Mouse (Mus musculus) midbrain, embryonic 12.5 days (tissue): Measurements from ENCODE around the gene C2cd2l. TPM values are rescaled to one million over a fixed set of nuclear protein-coding genes. Genes with fewer than 3 reads are reported as not detected.
"Not testable (repeated sequence)": the region's sequence is repeated elsewhere in the genome, so short reads cannot be mapped to it uniquely, and the experiment has no call there.

ENCODE experiments used
- ATAC-seq: fragments of 200-750 bp; cut with Nextera tagmentation; 2 replicates; pipeline ENCODE4 v1.8.0; 2017; ENCODE audit warnings: low read depth, moderate TSS enrichment, moderate library complexity; ENCODE audit not compliant: low FRiP score
- H3K27ac ChIP-seq: fragments of 300-500 bp; sonication (generic); replicated peaks from 2 replicates; pipeline ENCODE4 v1.5.1; 2016; ENCODE audit warnings: mild to moderate bottlenecking
- H3K27me3 ChIP-seq: fragments of 300-500 bp; sonication (generic); 2 replicates; pipeline ENCODE4 v1.6.1; 2016; ENCODE audit warnings: mild to moderate bottlenecking
- H3K36me3 ChIP-seq: fragments of 300-500 bp; sonication (generic); 2 replicates; pipeline ENCODE4 v1.6.1; 2016
- H3K4me1 ChIP-seq: fragments of 300-500 bp; sonication (generic); 2 replicates; pipeline ENCODE4 v1.6.1; 2016
- H3K4me2 ChIP-seq: fragments of 300-500 bp; sonication (generic); replicated peaks from 2 replicates; pipeline ENCODE4 v1.6.1; 2016; ENCODE audit warnings: mild to moderate bottlenecking, moderate library complexity
- H3K4me3 ChIP-seq: fragments of 300-500 bp; sonication (generic); 2 replicates; pipeline ENCODE4 v1.5.1; 2016; ENCODE audit warnings: mild to moderate bottlenecking
- H3K9ac ChIP-seq: fragments of 300-500 bp; sonication (generic); replicated peaks from 2 replicates; pipeline ENCODE4 v1.6.1; 2016; ENCODE audit warnings: mild to moderate bottlenecking, moderate library complexity
- H3K9me3 ChIP-seq: fragments of 300-500 bp; sonication (generic); 2 replicates; pipeline ENCODE4 v1.6.1; 2016; ENCODE audit warnings: mild to moderate bottlenecking
- WGBS: fragments of 180-500 bp; shearing (Covaris S2); methylation state at CpG from one replicate; pipeline ENCODE4 v1.1.7; 2016; 5-methylcytosine and 5-hydroxymethylcytosine counted together
- polyA plus RNA-seq: library from polyadenylated mRNA; unstranded; fragments of >200 nt; fragmentation: Nextera tagmentation; extraction: Ambion mirVana; gene quantifications from 2 replicates; pipeline ENCODE4 v1.2.1, GENCODE M21; 2016

Gene C2cd2l
- polyA plus RNA-seq, 1 experiment from 2014 or later, result 19.0 TPM

- not testable (repeated sequence) for H3K27ac ChIP-seq, ATAC-seq, H3K9me3 ChIP-seq, H3K36me3 ChIP-seq, H3K27me3 ChIP-seq, H3K9ac ChIP-seq, H3K4me2 ChIP-seq, H3K4me3 ChIP-seq
- WGBS, result 74% methylated on average over 4 of the region's 4 CpGs
- peaks cover 34% of the 10 kb centered on the region for H3K4me1 ChIP-seq
Observed at GRCm38 (mm10) chr9:44323656-44324055, 3.6 kb upstream of the C2cd2l start.

DNA sequence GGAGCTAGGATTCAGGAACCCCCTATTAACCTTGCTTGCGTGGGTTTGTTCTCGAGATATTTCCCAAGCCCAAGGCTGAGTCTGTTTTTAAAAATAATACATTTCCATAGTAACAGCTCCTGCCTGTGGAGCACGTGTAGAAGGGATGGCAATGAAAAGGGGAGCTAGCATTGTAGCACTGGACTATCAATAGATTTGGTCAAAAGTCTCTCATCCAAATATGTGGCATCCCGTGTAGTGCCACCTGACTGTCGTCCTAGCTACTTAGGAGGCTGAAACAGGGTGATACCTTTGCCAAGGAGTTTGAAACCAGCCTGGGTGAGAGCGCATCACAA is 681 bp upstream of the C2cd2l start:
- WGBS, result 22% methylated on average over 6 of the region's 6 CpGs
- Histone ChIP-seq H3K27ac (peak overlapping the region; percentile 80), H3K4me2 (peak overlapping the region; percentile 92)

DNA sequence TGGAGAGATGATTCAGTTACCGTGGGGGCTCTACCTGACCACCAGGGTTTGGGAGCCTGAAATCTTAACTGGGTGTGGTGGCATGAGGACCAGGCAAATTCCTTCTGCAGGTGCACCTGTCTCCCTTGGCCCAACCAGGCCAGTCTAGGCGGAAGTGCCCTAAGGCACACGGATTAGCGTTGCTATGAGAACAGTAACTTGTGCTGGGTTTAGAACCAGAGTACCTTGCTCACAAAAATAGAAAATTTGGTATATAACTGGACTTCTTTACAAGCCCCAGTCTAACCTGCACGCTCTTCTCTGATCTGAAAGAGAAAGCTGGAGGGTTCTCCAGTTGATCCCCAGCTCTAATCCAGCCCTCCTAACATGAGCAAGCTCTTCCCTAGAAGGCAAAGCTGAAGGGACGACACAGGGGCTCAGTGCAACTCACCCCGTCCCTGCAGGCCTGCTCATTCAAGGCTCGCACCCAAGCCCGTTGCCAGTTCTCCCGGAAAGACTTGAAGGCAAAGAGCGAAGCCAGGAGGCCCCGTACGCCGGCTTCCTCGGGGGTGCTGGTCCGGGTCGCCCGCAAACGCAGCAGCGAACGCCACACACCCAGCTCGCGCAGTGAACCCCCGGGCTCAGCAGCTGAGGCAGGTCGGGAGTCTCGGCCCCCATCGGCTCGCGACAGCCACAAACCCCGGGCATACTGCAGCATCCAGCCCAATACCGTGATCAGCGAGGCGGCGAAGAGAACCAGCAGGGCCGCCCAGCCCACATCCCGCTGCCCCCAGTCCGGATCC is 789 bp downstream of the C2cd2l start:
- Histone ChIP-seq H3K9ac (peak overlapping the region; percentile 91), H3K4me1 (peaks cover 31% of the 10 kb centered on the region), H3K36me3 (peaks cover 26% of the 10 kb centered on the region), H3K27me3 (no peaks in the 10 kb centered on the region; the same call in none of the 2 replicates), H3K4me3 (peak overlapping the region; percentile 95), H3K9me3 (no peaks in the 10 kb centered on the region), H3K27ac (peak overlapping the region; percentile 80), H3K4me2 (peak overlapping the region; percentile 92)
- 2% methylated on average over 37 of the region's 37 CpGs for WGBS
- ATAC-seq, result no peak; the same call in 1 of the 2 replicates

More for the DNA sequence above, 681 bp upstream of the C2cd2l start:
- no peak for ATAC-seq
- Histone ChIP-seq H3K9me3 (no peaks in the 10 kb centered on the region), H3K4me3 (peak overlapping the region; percentile 95), H3K36me3 (peaks cover 11% of the 10 kb centered on the region), H3K9ac (peak overlapping the region; percentile 47), H3K4me1 (peaks cover 36% of the 10 kb centered on the region), H3K27me3 (no peaks in the 10 kb centered on the region; the same call in 1 of the 2 replicates)

GRCm38 (mm10) chr9:44318826-44319095 is 1.3 kb downstream of the C2cd2l start:
- H3K9me3 ChIP-seq, result no peaks in the 10 kb centered on the region
- H3K4me3 ChIP-seq, result peak overlapping the region; percentile 95
- H3K27me3 ChIP-seq, result no peaks in the 10 kb centered on the region; the same call in none of the 2 replicates
- peaks cover 31% of the 10 kb centered on the region for H3K36me3 ChIP-seq
- peak overlapping the region; percentile 91 for H3K9ac ChIP-seq
- H3K27ac ChIP-seq, result no peak overlapping the region; the same call in 1 of the 2 replicates
- H3K4me2 ChIP-seq, result peak overlapping the region; percentile 92
- ATAC-seq, result no peak
- 33% methylated on average over 3 of the region's 3 CpGs for WGBS
- peaks cover 31% of the 10 kb centered on the region for H3K4me1 ChIP-seq

DNA sequence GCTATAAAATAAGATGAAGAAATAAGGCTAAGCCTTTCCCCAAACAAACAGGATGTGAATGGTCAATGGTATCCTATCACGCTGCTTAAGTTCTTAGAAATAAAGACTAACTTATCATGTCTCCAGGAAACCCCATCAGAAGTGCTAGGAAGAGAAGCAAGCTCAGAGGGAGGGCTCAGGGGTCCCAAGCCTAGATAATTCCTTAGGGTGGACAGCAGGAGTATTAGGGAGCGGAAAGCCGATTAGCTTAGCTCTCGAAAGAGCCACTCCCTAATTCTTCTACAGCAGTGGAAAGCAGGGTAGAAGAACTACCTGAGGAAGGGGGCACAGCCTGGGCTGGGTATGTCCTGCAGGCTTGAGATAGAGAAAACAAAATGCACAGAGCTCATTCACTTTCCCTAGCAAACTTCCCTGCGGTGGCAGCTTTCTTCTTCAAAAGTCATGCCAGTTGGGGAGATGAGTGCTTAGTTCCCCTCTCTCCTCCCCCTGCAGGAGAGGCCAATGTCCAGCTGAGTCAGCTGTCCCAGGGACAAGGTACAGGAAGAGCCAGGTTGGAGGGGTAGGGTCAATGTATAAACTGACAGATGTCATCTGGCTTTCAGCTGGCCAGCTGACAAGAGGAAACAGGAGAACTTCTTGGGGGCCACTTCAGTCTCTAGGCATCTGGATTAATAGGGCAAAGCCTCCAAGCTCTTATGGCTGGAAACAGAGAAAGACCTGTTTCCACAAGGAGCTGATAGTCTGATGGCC is 1.8 kb downstream of the C2cd2l start:
- H3K36me3 ChIP-seq, result peaks cover 36% of the 10 kb centered on the region
- H3K9ac ChIP-seq, result peak overlapping the region; percentile 91
- 27% methylated on average over 5 of the region's 5 CpGs for WGBS
- no peak overlapping the region for H3K27ac ChIP-seq
- H3K27me3 ChIP-seq, result no peaks in the 10 kb centered on the region; the same call in none of the 2 replicates
- no peaks in the 10 kb centered on the region for H3K9me3 ChIP-seq
- no peak for ATAC-seq
- H3K4me2 ChIP-seq, result peak overlapping the region; percentile 92
- peaks cover 31% of the 10 kb centered on the region for H3K4me1 ChIP-seq
- peak overlapping the region; percentile 95 for H3K4me3 ChIP-seq

DNA sequence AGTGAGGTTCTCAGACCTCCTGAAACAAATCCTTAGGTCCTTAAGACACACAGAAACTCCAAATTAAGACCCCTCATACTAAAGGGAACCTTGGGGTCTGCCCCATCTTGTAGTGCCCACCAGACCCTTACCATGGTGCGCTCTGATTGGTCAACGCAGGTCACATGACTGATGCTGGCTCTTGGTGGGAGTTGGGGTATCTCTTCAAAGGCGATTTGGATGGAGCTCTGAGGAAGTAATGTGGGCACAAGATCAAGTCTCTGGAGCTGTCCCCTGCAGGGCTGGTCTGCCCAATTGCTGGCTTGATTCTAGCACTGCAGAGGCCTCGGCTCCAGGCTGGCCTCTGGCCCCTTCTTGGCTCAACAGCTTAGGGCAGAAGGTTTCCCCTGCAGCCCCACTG is 2.6 kb downstream of the C2cd2l start:
- Histone ChIP-seq H3K36me3 (peaks cover 43% of the 10 kb centered on the region), H3K9me3 (no peaks in the 10 kb centered on the region), H3K27me3 (no peaks in the 10 kb centered on the region; the same call in none of the 2 replicates), H3K4me3 (no peak overlapping the region), H3K4me2 (peak overlapping the region; percentile 92), H3K4me1 (peaks cover 31% of the 10 kb centered on the region), H3K27ac (no peak overlapping the region), H3K9ac (no peak overlapping the region)
- WGBS, result 69% methylated on average over 4 of the region's 4 CpGs
- no peak for ATAC-seq

- Histone ChIP-seq H3K4me3 (no peak overlapping the region), H3K36me3 (peaks cover 43% of the 10 kb centered on the region)
- WGBS, result 92% methylated on average over 18 of the region's 18 CpGs
Observed at GRCm38 (mm10) chr9:44314910-44315309, 5.2 kb downstream of the C2cd2l start.

GRCm38 (mm10) chr9:44314257-44314547 is 5.9 kb downstream of the C2cd2l start:
- H3K27ac ChIP-seq, result no peak overlapping the region
- no peaks in the 10 kb centered on the region for H3K9me3 ChIP-seq
- 61% methylated on average over 4 of the region's 4 CpGs for WGBS
- H3K36me3 ChIP-seq, result peaks cover 43% of the 10 kb centered on the region
- peaks cover 33% of the 10 kb centered on the region for H3K4me1 ChIP-seq
- H3K4me3 ChIP-seq, result no peak overlapping the region
- no peak overlapping the region for H3K9ac ChIP-seq
- H3K4me2 ChIP-seq, result no peak overlapping the region
- no peaks in the 10 kb centered on the region; the same call in none of the 2 replicates for H3K27me3 ChIP-seq
- ATAC-seq, result no peak

More at GRCm38 (mm10) chr9:44314910-44315309, 5.2 kb downstream of the C2cd2l start:
- Histone ChIP-seq H3K27me3 (no peaks in the 10 kb centered on the region; the same call in none of the 2 replicates), H3K27ac (no peak overlapping the region), H3K9ac (no peak overlapping the region), H3K4me2 (no peak overlapping the region), H3K9me3 (no peaks in the 10 kb centered on the region), H3K4me1 (peaks cover 37% of the 10 kb centered on the region)
- no peak for ATAC-seq

DNA sequence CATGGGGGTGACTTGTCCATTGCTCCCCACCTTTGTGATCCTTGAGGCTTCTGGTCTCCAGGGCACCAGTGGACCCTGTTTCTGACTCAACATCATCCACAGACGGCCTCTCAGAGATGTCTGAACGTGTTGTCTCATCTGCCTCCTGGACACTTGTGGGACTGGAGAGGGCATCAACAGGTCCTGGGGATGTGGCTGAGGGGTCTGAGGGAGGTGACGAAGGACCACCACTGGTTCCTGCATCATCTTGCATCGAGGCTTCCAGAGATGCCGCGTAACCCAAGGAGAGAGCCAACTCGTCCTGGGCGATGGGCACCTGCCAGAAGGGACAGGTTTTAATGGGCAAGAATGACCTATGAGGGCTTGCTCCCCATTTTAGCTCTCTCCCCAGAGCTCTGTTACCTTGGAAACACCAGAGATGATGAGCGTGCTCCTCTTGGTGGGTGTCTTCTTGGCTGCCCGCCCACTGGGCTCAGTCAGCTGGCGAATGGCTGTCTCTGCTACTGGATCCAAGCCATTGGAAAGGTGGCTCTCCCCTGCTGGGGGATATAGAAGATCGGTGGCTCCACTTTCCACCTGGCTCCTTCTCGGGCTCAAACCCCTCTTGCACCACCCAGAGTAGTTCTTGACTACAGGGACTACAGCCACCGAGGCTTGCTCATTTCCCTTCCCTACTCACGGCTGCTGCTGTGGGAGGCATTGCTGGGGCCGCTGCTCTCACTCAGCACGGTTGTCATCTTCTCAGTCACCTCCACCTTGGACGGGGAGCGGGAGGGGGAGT is 6.4 kb downstream of the C2cd2l start:
- Histone ChIP-seq H3K4me2 (no peak overlapping the region), H3K9ac (no peak overlapping the region), H3K36me3 (peaks cover 43% of the 10 kb centered on the region), H3K4me1 (peaks cover 28% of the 10 kb centered on the region), H3K27me3 (no peaks in the 10 kb centered on the region; the same call in none of the 2 replicates), H3K27ac (no peak overlapping the region), H3K4me3 (no peak overlapping the region), H3K9me3 (no peaks in the 10 kb centered on the region)
- 73% methylated on average over 19 of the region's 19 CpGs for WGBS
- ATAC-seq, result no peak

- 3% methylated on average over 27 of the region's 27 CpGs for WGBS
- no peak for ATAC-seq
- H3K27me3 ChIP-seq, result no peaks in the 10 kb centered on the region; the same call in none of the 2 replicates
- peaks cover 38% of the 10 kb centered on the region for H3K36me3 ChIP-seq
- no peak overlapping the region for H3K9ac ChIP-seq
- peak overlapping the region; percentile 5; the same call in 1 of the 2 replicates for H3K4me2 ChIP-seq
- H3K4me3 ChIP-seq, result no peak overlapping the region
- H3K4me1 ChIP-seq, result peaks cover 12% of the 10 kb centered on the region
- peak overlapping the region; percentile 20; the same call in 1 of the 2 replicates for H3K27ac ChIP-seq
- no peaks in the 10 kb centered on the region for H3K9me3 ChIP-seq
Observed at GRCm38 (mm10) chr9:44311136-44312134, 8.7 kb downstream of the C2cd2l start.

GRCm38 (mm10) chr9:44310750-44311135 is 9.3 kb downstream of the C2cd2l start:
- no peaks in the 10 kb centered on the region for H3K9me3 ChIP-seq
- ATAC-seq, result no peak
- no peak overlapping the region for H3K4me2 ChIP-seq
- H3K36me3 ChIP-seq, result peaks cover 32% of the 10 kb centered on the region
- H3K9ac ChIP-seq, result no peak overlapping the region
- peaks cover 12% of the 10 kb centered on the region for H3K4me1 ChIP-seq
- H3K4me3 ChIP-seq, result no peak overlapping the region
- no peak overlapping the region for H3K27ac ChIP-seq
- 27% methylated on average over 10 of the region's 10 CpGs for WGBS
- no peaks in the 10 kb centered on the region; the same call in none of the 2 replicates for H3K27me3 ChIP-seq
